Mouse (Mus musculus) cerebellum, adult 2 months (tissue): ENCODE data around the gene Gna12.

Source experiments
- CTCF ChIP-seq: fragments of 200-500 bp; IDR thresholded peaks from 2 replicates; pipeline ENCODE4 v1.5.1; 2011; ENCODE audit warnings: low read depth, mild to moderate bottlenecking, control low read depth, low read length, moderate library complexity, borderline replicate concordance; ENCODE audit not compliant: insufficient read depth
- POLR2A ChIP-seq: fragments of 200-500 bp; IDR thresholded peaks from 2 replicates; pipeline ENCODE4 v1.6.1; 2011; ENCODE audit warnings: low read length, control low read depth, borderline replicate concordance; ENCODE audit not compliant: insufficient read depth

DNA sequence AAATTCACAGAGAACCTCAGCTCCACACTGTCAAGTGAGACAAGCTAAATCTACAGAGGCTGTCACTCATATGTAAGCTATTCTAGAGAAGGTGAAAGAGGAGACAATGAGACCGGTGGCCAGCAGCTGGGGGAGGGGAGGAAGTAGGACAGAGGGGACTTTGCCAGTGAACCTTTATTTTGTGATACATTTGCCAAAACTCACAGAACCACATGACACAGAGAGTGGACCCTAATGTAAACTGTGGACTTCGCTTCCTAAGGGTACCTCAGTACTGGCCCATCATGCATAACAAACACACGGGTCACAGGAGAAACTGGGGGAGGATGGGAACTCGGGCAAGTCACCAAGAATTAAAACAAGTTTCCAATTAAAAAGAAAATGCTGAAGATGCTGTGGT is 17.5 kb downstream of the Gna12 start:
- TF ChIP-seq CTCF (no peak), POLR2A (no peak)
